Mouse (Mus musculus) central nervous system, embryonic 14 days (tissue): ENCODE measurements around the gene Hmg20b. TPM values are rescaled to one million over a fixed set of nuclear protein-coding genes. Genes with fewer than 3 reads are reported as not detected.

Experiments used
- polyA plus RNA-seq: library from polyadenylated mRNA; depleted of rRNA; stranded (reverse); fragments of >200 nt; gene quantifications from 2 replicates; pipeline ENCODE4 v1.2.3, GENCODE M21; 2012; rRNA removed

Hmg20b gene
- polyA plus RNA-seq, result 68.8 and 75.6 TPM in 2 replicates

GRCm38 (mm10) chr10:81350351-81351063, at the start of gene Hmg20b:
Gene Hmg20b, minus strand, starts transcription at chr10:81350480.

GRCm38 (mm10) chr10:81392781-81393185, 42.5 kb upstream of the Hmg20b start, which contains the start of gene Smim24:
Gene Smim24, plus strand, starts transcription at chr10:81393051.

GRCm38 (mm10) chr10:81388505-81389055, 38.3 kb upstream of the Hmg20b start, which contains the start of gene Gm48552:
Gene Gm48552, plus strand, starts transcription at chr10:81389005.

GRCm38 (mm10) chr10:81383802-81384604, 33.7 kb upstream of the Hmg20b start, which contains the start of the genes Dohh and Gm48551:
Gene Dohh, plus strand, starts transcription at chr10:81384428.
Gene Gm48551, plus strand, starts transcription at chr10:81384466.

DNA sequence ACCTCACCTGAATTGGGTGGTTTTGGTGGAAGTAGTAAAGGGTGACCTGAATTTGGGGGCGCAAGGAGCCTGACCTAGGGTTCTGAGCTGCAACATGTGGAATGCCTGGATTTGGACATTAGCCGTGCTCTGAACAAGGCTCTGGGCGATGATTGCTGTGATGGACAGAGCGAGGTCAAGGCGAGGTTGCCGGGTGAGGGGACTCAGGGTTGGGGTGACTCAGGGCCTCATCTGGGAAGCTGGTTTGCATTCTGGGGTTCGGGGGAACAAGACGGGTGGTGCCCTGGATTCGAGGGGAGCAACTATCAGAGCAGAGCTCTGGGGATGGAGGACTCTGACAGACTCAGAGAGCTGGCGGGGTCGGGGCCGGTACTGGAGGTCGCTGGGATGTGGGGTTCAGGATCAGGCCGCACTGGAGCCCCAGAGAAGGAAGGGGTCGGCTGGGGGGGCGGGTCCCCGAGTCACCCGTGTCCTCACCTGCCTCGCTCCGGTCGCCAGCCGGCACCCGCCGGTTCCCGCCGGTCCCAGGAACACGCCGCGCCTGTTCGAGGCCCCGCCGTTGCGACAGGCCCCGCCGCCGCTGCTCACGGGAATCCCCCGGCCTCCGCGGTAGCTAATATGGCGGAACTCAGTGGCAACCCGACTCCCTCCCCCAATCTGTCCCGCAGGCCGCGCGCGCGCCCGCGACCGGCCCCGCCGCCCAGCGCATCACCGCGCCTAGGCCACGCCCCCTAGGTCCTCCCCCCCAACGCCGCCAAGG, 27.7 kb upstream of the Hmg20b start, which contains the start of gene Fzr1:
Gene Fzr1, minus strand, starts transcription at position 724 of the 760 bp plus-strand sequence.

GRCm38 (mm10) chr10:81365672-81366476, 15.6 kb upstream of the Hmg20b start, which contains the start of gene 4930404N11Rik:
Gene 4930404N11Rik, minus strand, starts transcription at chr10:81365816.

DNA sequence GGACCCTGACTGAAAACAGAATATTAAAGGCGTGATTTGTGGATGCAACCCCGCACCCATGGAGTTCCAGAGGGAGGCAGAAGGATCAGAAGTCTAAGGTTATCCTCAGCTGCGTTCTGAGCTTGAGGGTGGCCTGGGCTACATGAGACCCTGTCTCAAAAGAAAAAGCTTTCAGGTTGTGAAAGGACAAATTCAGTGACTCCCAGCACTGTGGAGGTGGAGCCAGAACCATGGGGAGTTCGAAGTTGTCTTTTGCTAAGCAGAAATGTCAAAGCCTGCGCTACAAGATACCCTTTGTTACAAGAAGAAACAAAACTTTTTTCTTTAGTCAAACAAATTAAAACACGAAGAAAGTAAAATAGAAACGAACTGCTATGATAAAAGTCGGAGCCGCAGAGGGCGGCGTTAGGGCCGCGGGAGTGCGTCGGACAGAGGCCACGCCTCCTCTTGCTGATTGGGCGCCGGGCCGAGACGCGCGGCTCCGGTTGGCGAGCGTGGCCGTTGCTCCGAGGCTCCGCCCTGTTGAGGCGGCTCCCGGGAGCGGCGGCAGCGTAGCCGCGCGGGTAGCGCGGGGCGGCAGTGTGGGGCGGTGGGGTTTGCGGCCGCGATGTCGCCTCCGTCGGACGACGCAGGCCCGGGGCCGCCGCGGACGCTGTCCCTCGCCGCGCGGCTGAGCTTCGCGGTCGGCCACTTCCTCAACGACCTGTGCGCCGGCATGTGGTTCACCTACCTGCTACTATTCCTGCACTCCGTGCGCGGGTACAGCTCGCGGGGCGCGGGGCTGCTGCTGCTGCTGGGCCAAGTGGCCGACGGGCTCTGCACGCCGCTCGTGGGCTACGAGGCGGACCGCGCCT, 6.9 kb upstream of the Hmg20b start, which contains the start of gene Mfsd12:
Gene Mfsd12, plus strand, starts transcription at position 501 of the 854 bp plus-strand sequence.

GRCm38 (mm10) chr10:81342686-81343505, 7.4 kb downstream of the Hmg20b start, which contains the start of gene Gipc3:
Gene Gipc3, minus strand, starts transcription at chr10:81343266.

GRCm38 (mm10) chr10:81328386-81328785, 21.9 kb downstream of the Hmg20b start, which contains the start of gene Tbxa2r:
Gene Tbxa2r, plus strand, starts transcription at chr10:81328731.

DNA sequence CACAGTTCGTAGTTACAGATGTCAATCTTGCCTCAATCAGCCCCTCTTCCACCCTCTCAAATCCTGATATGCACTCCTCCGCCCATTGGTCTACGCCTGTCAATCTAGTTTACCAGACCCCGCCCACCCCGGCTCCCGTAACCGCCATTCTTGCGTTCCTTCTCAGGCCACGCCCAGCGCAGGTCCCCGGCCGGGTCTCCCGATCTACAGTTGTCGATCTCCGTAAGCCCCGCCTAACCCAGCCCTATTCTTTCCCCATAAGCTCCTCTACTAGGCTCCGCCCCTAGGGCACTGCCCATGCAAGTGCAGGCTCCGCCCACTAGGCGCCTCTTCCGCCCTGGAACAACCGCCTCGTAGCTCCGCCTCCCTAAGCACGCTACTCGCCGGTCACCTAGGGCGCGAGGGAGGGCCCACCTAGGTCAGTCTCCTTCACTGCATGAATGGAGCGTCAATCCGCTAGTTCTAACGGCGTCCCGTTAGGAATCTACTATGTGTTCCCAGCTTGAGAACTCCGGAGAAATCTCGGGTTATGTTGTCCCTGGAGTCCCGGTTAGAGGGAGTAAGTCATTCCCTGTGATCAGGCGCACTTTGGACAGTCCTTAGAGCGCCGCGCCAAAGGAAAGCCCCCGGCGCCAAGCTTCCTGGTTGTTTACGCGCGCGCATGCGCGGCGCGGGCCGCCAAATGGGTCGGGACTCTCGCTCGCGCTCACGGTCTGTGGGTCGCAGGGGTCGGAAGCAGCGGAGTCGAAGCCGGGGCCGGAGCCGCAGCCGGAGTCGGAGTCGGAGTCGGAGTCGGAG, 29.5 kb downstream of the Hmg20b start, which contains the start of gene Cactin:
Gene Cactin, plus strand, starts transcription at position 554 of the 798 bp plus-strand sequence.

Other genes starting within 250 kb of the Hmg20b start
- 179 and 186 TPM in 2 replicates for gene Map2k2, start 244.6 kb downstream of the Hmg20b start, polyA plus RNA-seq
- 10.6 and 12.4 TPM in 2 replicates for gene Zbtb7a, start 215.3 kb downstream of the Hmg20b start, polyA plus RNA-seq
- gene Pias4, start 182.6 kb downstream of the Hmg20b start, polyA plus RNA-seq, result 41.9 and 42.9 TPM in 2 replicates
- 1,386 and 1,461 TPM in 2 replicates for gene Eef2, start 173.8 kb downstream of the Hmg20b start, polyA plus RNA-seq
- gene Dapk3, start 167.5 kb downstream of the Hmg20b start, polyA plus RNA-seq, result 78.9 and 87.7 TPM in 2 replicates
- not detected in 2 replicates for gene 4930442H23Rik, start 166.6 kb downstream of the Hmg20b start, polyA plus RNA-seq
- gene Nmrk2, start 148.4 kb downstream of the Hmg20b start, polyA plus RNA-seq, result 0.14 and 0.18 TPM in 2 replicates
- 103 and 115 TPM in 2 replicates for gene Atcay, start 119.6 kb downstream of the Hmg20b start, polyA plus RNA-seq
- gene Zfr2, start 117.3 kb downstream of the Hmg20b start, polyA plus RNA-seq, result 56.2 and 61.9 TPM in 2 replicates
- 27.4 and 30.6 TPM in 2 replicates for gene Matk, start 97.5 kb downstream of the Hmg20b start, polyA plus RNA-seq
- gene Mrpl54, start 83.5 kb downstream of the Hmg20b start, polyA plus RNA-seq, result 88.3 and 93.2 TPM in 2 replicates
- gene Apba3, start 83.5 kb downstream of the Hmg20b start, polyA plus RNA-seq, result 42.9 and 51.3 TPM in 2 replicates
- gene Tjp3, start 58.9 kb downstream of the Hmg20b start, polyA plus RNA-seq, result 4.5 and 4.8 TPM in 2 replicates
- 190 and 197 TPM in 2 replicates for gene Pip5k1c, start 57.5 kb downstream of the Hmg20b start, polyA plus RNA-seq
- 43.9 and 45.0 TPM in 2 replicates for gene Cactin, start 29.4 kb downstream of the Hmg20b start, polyA plus RNA-seq
- gene Tbxa2r, start 21.7 kb downstream of the Hmg20b start, polyA plus RNA-seq, result 3.5 and 4.3 TPM in 2 replicates
- 0.04 and 0.13 TPM in 2 replicates for gene Gipc3, start 7.2 kb downstream of the Hmg20b start, polyA plus RNA-seq
- gene Mfsd12, start 7.0 kb upstream of the Hmg20b start, polyA plus RNA-seq, result 10.2 and 11.7 TPM in 2 replicates
- 0.14 and 0.44 TPM in 2 replicates for gene 4930404N11Rik, start 15.3 kb upstream of the Hmg20b start, polyA plus RNA-seq
- gene Fzr1, start 28.0 kb upstream of the Hmg20b start, polyA plus RNA-seq, result 130 and 138 TPM in 2 replicates
- 65.9 and 67.3 TPM in 2 replicates for gene Dohh, start 33.9 kb upstream of the Hmg20b start, polyA plus RNA-seq
- 6.7 and 7.1 TPM in 2 replicates for gene Gm48551, start 34.0 kb upstream of the Hmg20b start, polyA plus RNA-seq
- gene Gm48552, start 38.5 kb upstream of the Hmg20b start, polyA plus RNA-seq, result 8.2 and 10.2 TPM in 2 replicates
- gene Smim24, start 42.6 kb upstream of the Hmg20b start, polyA plus RNA-seq, result 3.1 and 3.9 TPM in 2 replicates
- gene Nfic, start 105.2 kb upstream of the Hmg20b start, polyA plus RNA-seq, result 11.0 and 17.7 TPM in 2 replicates
- 286 and 299 TPM in 2 replicates for gene Celf5, start 132.2 kb upstream of the Hmg20b start, polyA plus RNA-seq
- 145 and 155 TPM in 2 replicates for gene Ncln, start 145.9 kb upstream of the Hmg20b start, polyA plus RNA-seq
- 0.34 and 0.43 TPM in 2 replicates for gene S1pr4, start 149.7 kb upstream of the Hmg20b start, polyA plus RNA-seq
- 0.84 and 1.1 TPM in 2 replicates for gene Gna15, start 173.7 kb upstream of the Hmg20b start, polyA plus RNA-seq
- gene Gna11, start 194.7 kb upstream of the Hmg20b start, polyA plus RNA-seq, result 94.4 and 98.2 TPM in 2 replicates
- gene Aes, start 209.0 kb upstream of the Hmg20b start, polyA plus RNA-seq, result 534 and 542 TPM in 2 replicates
- 102 and 134 TPM in 2 replicates for gene Tle2, start 224.1 kb upstream of the Hmg20b start, polyA plus RNA-seq